7 mouse cellular contexts compared by ENCODE assay signal in genomic region chr19:53529455-53529704, GRCm38 (mm10). TPM values are rescaled to one million over a fixed set of nuclear protein-coding genes. Genes with fewer than 3 reads are reported as not detected.
A peak's percentile ranks its signal among the peaks of the same experiment; 100 is the strongest.
DNase-seq lines count a peak whose midpoint lies in the region; ATAC-seq lines count a peak whose summit lies in the region.

No protein-coding gene starts in this region.

- peak; percentile 53 for DNase-seq in testis, postnatal 14 days (ENCODE audit: low spot score)
- no peak for DNase-seq in spleen, postnatal 36 days (ENCODE audit: low spot score in 2 of 2)
- DNase-seq in thymus, postnatal 4 days, result no peak

- no peak for ATAC-seq in megakaryocyte, adult 5-6 weeks (ENCODE audit: poor library complexity, severe bottlenecking)
- no peak for ATAC-seq in forebrain, embryonic 15.5 days (replicated peaks)
- peak; percentile 35; the same call in 1 of the 2 replicates for ATAC-seq in liver, embryonic 15.5 days (ENCODE audit: insufficient read depth)

- H3K36me3 ChIP-seq in megakaryocyte, embryonic 14.5 days (replicated peaks; ENCODE audit: low read length), result no peaks in the 10 kb centered on the region
- H3K36me3 ChIP-seq in forebrain, embryonic 15.5 days, result no peaks in the 10 kb centered on the region
- no peaks in the 10 kb centered on the region for H3K36me3 ChIP-seq in liver, embryonic 15.5 days (replicated peaks)

- peak overlapping the region; percentile 94 for H3K4me2 ChIP-seq in forebrain, embryonic 15.5 days (replicated peaks)
- peak overlapping the region; percentile 87 for H3K4me2 ChIP-seq in liver, embryonic 15.5 days

- peak overlapping the region; percentile 64; the same call in 1 of the 2 replicates for H3K9ac ChIP-seq in forebrain, embryonic 15.5 days (replicated peaks)
- H3K9ac ChIP-seq in liver, embryonic 15.5 days, result peak overlapping the region; percentile 56; the same call in 1 of the 2 replicates

- H3K27ac ChIP-seq in forebrain, embryonic 15.5 days (replicated peaks), result no peak overlapping the region
- no peak overlapping the region for H3K27ac ChIP-seq in liver, embryonic 15.5 days (replicated peaks)

- H3K9me3 ChIP-seq in megakaryocyte, embryonic 14.5 days, result peaks cover 15% of the 10 kb centered on the region
- no peaks in the 10 kb centered on the region for H3K9me3 ChIP-seq in forebrain, embryonic 15.5 days
- H3K9me3 ChIP-seq in liver, embryonic 15.5 days (replicated peaks), result no peaks in the 10 kb centered on the region

- peaks cover 43% of the 10 kb centered on the region for H3K4me1 ChIP-seq in megakaryocyte, embryonic 14.5 days
- H3K4me1 ChIP-seq in forebrain, embryonic 15.5 days, result peaks cover 18% of the 10 kb centered on the region
- H3K4me1 ChIP-seq in liver, embryonic 15.5 days (replicated peaks), result peaks cover 35% of the 10 kb centered on the region

- H3K4me3 ChIP-seq in megakaryocyte, embryonic 14.5 days (replicated peaks), result peak overlapping the region; percentile 95
- H3K4me3 ChIP-seq in forebrain, embryonic 15.5 days, result peak overlapping the region; percentile 66
- peak overlapping the region; percentile 64 for H3K4me3 ChIP-seq in liver, embryonic 15.5 days (replicated peaks)

- H3K27me3 ChIP-seq in megakaryocyte, embryonic 14.5 days (replicated peaks), result peaks cover 60% of the 10 kb centered on the region
- peaks cover 23% of the 10 kb centered on the region; the same call in 1 of the 2 replicates for H3K27me3 ChIP-seq in forebrain, embryonic 15.5 days
- peaks cover 65% of the 10 kb centered on the region for H3K27me3 ChIP-seq in liver, embryonic 15.5 days

- WGBS in forebrain, embryonic 15.5 days, result under 1% methylated on average over 36 of the region's 36 CpGs
- WGBS in liver, embryonic 15.5 days (ENCODE audit: insufficient replicate concordance), result under 1% methylated on average over 36 of the region's 36 CpGs

RNA-seq across cellular contexts. Expression of gene Dusp5, which starts 0.5 kb away (rescaled TPM):
- 3.0 TPM in 1 of 2 replicates, not detected in the other for polyA plus RNA-seq in megakaryocyte, embryonic 14.5 days (2012; ENCODE audit: insufficient read depth, low replicate concordance)
- 4.3 and 5.0 TPM in 2 replicates for total RNA-seq in megakaryocyte, adult 5-6 weeks (2015)
- 4.6 and 6.4 TPM in 2 replicates for total RNA-seq in megakaryocyte, adult 5-6 weeks (2017)
- 2.9 TPM in 2 replicates for polyA plus RNA-seq in forebrain, embryonic 15.5 days (2015; fragmentation: Nextera tagmentation; extraction: Ambion mirVana)
- 2.0 and 2.4 TPM in 2 replicates for polyA plus RNA-seq in liver, embryonic 15.5 days (2015; fragmentation: Nextera tagmentation; extraction: Ambion mirVana)

RNA-seq across cellular contexts. Expression of gene Nutf2-ps1, which starts 59.5 kb away (rescaled TPM):
- 44.6 and 123 TPM in 2 replicates for polyA plus RNA-seq in megakaryocyte, embryonic 14.5 days (2012; ENCODE audit: insufficient read depth, low replicate concordance)
- total RNA-seq in megakaryocyte, adult 5-6 weeks (2015), result 36.9 and 38.7 TPM in 2 replicates
- total RNA-seq in megakaryocyte, adult 5-6 weeks (2017), result 46.3 and 61.1 TPM in 2 replicates
- 274 TPM in 2 replicates for polyA plus RNA-seq in forebrain, embryonic 15.5 days (2015; fragmentation: Nextera tagmentation; extraction: Ambion mirVana)
- polyA plus RNA-seq in liver, embryonic 15.5 days (2015; fragmentation: Nextera tagmentation; extraction: Ambion mirVana), result 159 and 171 TPM in 2 replicates
